Mouse (Mus musculus) hindlimb bud, embryonic 11.5 days (tissue): ENCODE data around the gene Rapgef4.

ENCODE experiments used
- DNase-seq: peaks from one replicate; pipeline ENCODE4 v3.0.0-alpha.2; 2012; ENCODE audit warnings: low read depth, low spot score; ENCODE audit errors: extremely low spot score

Rapgef4 gene

GRCm38 (mm10) chr2:72175536-72175935 lies 194.5 kb downstream of the Rapgef4 start:
- no peak for DNase-seq

GRCm38 (mm10) chr2:72175971-72176370 lies 194.9 kb downstream of the Rapgef4 start:
- no peak for DNase-seq

DNA sequence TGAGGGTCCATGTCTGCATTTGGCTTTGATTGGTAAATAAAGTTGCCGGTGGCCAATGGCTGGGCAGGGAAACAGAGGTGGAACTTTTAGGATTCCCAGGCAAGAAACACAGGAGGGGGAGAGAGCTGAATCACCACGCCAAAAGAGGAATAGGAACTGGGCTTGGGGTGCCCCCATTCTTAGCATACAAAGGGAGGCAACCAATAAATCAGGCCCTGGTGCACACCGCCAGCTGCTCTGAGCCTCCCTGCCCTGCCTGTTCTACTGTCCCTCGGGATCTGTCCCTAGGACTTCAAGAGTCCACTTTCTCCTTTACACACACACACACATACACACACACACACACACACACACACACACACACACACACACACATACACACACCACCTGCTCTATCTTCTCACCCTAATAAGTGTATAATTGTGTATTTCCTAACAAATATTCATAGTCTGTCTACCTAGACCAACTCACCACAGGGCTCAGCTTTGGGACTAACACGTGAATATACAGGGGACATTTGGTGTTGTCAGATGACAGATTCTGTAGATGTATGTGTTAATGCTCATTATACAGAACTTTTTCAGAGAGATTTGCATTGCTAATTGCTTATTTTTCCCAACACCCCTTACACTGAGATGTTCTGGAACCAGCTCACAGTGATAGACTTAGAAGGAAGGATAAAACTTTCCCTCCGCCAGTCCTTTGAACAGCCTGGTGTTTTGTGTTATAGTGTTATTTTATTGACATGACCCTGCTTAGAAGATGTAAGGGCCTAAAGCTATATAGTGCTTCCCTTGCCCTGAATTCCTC lies 196.4 kb downstream of the Rapgef4 start:
- no peak for DNase-seq

GRCm38 (mm10) chr2:72178025-72178424 lies 197.0 kb downstream of the Rapgef4 start:
- DNase-seq: no peak

DNA sequence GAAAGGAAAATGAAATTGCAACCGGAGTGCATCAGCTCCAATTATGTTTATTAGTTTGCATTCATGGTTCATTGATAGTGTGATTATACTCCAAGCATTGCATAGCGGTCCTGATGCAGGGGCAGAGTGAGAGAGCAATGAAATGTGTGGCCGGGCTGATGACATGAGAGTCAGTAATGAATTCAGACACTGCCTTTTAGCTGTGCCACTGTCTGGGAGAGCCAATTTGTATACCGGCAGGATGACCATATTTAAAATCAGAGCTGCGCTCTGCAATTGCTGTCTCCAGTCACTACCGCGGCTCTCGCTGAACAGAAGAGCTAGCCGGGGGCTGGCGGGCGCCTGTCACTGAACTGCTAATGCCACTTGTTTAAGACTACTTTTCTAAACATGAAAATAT lies 197.5 kb downstream of the Rapgef4 start:
- no peak for DNase-seq

- no peak for DNase-seq
Measured at GRCm38 (mm10) chr2:72179600-72180301, 198.7 kb downstream of the Rapgef4 start.

DNA sequence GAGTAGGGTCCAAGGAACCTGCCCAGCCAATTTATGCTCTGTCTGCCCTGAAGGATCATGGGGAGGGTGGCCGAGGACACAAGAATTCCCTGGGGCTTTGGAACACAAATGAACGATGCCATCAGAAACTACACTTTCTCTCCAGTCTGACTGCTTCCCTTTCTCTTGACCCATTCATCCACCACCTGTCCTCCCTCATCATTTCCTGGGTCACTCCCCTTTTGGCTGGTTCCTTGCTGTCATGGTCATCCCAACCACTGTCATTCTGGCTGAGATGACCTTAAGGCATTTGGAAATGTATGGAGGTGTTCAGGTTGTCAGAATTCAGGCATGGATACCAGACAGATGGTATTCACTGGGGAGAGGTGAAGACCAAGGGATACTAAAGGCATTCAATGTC lies 200.4 kb downstream of the Rapgef4 start:
- DNase-seq: no peak

DNA sequence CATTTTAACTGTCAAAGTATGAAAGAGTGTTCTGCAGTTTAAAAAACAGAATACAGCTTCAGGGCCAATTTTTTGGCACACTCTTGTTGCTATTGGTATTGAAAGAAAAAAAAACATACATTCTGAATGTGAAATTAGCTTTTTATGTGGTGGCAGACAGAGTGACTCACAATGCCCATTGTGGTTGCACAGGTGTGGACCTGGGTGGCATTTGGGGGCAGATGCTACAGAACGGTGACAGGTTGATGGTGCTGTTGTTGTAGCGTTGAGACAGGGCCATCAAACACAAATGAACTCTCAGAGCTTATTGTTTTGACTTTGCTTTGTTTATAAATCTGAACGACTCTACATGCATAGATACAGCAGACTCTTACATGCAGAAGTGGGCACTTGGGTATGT lies 202.7 kb downstream of the Rapgef4 start:
- DNase-seq: no peak

DNA sequence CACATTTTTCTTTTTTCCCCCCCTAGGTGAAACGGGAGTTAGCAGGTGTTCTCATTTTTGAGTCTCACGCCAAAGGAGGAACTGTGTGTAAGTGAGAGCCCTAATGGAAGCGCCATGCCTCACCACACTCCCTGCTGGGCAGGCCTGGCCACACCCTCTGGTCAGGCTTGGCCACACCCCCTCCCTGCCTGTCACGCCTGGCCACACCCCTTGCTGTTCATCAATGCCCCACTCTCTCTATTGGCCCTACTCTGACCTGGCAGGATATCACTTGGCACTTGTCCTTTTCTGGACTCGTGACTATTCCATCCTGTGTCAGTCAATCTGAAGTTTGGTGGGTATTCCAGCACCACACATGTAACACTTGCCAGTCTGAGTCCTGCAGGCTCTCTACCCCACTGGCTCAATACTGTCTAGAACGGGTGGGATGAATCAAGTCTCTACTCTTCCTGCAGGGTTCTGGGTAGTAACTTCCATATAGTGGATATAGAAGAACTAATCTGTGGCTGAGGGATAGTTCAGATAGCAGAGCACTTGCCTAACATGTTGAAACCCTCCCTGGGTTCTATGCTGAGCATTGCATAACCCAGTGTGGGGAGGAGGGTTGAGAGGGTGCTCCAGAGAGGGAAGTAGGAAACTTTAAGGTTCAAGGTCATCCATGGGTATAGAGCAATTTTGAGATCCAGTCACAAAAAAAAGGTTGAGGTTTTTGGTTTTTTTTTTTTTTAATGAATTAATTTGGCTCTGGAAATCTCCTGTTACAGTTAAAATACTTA lies 215.3 kb downstream of the Rapgef4 start:
- no peak for DNase-seq

- DNase-seq: no peak
Measured at GRCm38 (mm10) chr2:72197026-72197425, 216.0 kb downstream of the Rapgef4 start.

GRCm38 (mm10) chr2:72199451-72199850 lies 218.4 kb downstream of the Rapgef4 start:
- DNase-seq: no peak

DNA sequence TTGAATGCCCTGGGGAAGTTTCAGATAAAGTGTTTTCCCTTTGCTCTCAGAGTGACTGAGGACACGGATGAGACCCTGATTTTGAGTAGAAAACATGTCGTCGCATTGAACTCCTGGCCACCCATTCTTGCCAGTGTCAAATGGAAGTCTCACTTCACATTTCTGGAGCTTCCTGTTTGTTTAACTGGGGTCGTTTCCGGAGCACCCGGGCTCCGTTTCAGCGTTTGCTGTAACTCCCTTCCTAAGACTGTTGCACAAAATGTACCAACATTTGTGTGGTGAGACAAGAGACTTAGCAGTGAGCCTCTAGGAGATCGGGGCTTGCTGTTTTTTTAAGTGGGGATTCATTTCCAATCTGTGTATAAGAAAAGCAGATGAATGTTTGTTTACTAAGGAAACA lies 220.5 kb downstream of the Rapgef4 start:
- no peak for DNase-seq

DNA sequence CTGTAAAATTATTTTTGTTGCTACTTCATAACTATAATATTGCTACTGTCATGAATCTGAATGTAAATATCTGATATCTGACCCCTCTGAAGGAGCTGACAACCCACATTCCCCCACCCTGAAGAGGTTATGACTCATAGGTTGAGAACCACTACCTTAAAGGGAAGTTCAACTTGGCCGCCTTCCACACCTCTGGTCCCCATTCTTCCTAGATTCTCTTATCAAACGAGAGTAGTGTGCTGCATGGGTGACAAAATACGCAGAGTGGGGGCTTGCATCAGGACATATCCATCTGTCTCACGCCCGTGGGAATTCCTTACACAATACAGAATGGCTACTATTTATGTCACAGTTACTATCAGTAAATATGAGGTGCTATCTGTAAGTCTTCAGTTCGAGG lies 221.2 kb downstream of the Rapgef4 start:
- no peak for DNase-seq

DNA sequence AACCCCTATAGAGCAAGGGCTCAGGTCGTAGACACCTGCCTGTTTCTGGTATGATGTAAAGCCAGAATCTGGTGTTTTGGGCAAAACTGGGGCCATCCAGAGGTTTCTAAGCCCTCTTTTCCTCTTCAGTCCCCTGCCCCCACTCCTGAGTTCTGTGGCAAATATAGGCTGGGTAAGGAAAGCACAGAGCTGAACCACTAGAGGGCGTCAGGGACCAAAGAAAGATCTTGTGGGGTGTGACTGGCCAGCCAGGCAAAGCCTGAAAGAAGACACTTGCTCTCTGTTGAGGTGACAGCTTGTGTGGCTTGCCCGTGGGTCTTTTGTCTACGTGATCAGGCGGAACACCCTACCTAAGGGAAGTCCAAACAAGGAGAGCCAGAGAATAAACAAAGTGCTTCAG lies 222.6 kb downstream of the Rapgef4 start:
- DNase-seq: peak; percentile 35

GRCm38 (mm10) chr2:72205869-72206268 lies 224.8 kb downstream of the Rapgef4 start:
- no peak for DNase-seq

DNA sequence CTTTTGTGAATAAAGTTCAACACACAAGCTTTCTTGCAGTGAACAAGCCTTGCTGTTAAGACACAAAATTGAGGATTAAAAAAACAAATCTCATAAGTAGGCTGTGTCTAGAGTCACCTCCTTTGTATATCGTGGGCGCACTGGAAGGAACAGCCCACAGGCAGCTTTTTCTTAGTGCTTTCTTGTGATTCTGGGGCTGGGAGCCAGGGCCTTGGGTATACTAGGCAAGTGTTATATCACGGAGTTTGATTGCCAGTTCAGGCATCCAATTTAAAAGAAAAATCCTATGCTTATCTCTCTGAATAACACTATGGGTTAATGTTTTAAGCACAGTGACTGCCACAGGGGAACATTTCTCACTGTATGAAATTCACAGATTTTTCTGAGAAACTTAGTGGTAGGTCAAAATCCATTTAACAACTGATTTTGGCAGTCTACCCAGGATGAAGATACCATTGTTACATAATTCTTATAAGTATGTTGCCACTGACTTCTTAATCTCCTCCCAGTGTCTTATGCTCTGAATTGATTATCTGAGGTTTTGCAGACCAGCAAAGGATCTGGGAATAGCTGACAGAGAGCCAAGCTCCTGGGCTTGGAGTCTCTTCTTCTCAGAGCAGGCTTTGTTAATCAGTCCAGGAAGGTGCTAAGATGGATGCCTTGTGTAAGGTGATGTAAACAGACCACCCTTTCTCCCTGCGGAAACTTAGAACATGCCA lies 225.6 kb downstream of the Rapgef4 start:
- no peak for DNase-seq

GRCm38 (mm10) chr2:72217336-72217735 lies 236.3 kb downstream of the Rapgef4 start:
- no peak for DNase-seq

- DNase-seq: peak; percentile 41
Measured at GRCm38 (mm10) chr2:72219921-72220320, 238.9 kb downstream of the Rapgef4 start.

DNA sequence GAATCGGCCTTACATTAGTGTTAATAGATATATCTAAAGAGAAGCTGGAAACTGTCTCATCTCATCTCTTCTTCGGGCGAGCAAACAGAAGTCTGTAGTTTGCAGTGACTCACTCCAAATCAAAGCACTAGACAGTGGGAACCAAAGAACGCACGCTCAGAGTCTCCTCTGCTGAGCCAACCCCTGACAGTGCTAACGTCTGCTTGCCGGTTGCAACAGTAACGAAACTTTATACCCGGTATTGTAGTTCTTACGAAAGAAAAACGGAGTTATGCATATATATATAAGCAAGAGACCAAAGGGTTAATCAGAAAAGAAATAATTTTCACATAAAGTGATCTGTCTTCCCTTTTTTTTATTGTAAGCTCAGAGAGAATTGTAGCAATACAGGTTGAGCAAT lies 240.2 kb downstream of the Rapgef4 start:
- DNase-seq: no peak

- DNase-seq: no peak
Measured at GRCm38 (mm10) chr2:72221706-72222105, 240.7 kb downstream of the Rapgef4 start.

DNA sequence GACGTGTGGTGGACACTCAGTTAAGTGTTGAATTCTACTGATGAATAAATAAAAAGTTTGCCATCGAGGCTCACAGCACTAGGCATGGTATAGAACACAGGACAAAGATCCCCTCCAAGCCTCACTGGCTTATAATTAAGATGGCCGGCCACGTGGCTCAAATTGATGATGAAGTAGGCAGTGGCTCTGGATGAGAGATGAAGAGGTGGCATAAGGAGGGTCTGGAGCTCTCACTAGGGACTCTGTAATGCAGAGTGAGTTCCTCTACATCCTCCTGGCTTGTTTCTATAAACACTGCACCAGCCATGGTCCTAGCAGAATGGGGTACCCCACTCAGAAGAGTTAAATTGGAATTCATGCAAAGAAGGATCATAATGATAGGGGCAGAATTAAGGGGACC lies 241.2 kb downstream of the Rapgef4 start:
- DNase-seq: no peak
